Mouse (Mus musculus) C2C12 (cell line): ENCODE data around the gene Sgcd. TPM values are rescaled to one million over a fixed set of nuclear protein-coding genes. Genes with fewer than 3 reads are reported as not detected.
"Not testable (repeated sequence)": the region's sequence is repeated elsewhere in the genome, so short reads cannot be mapped to it uniquely, and the experiment has no call there.

Source experiments
- H3K27me3 ChIP-seq: one replicate; pipeline ENCODE4 v1.6.1; 2011; ENCODE audit not compliant: control insufficient read depth, insufficient read depth, insufficient read length
- H3K36me3 ChIP-seq: one replicate; pipeline ENCODE4 v1.6.1; 2011; ENCODE audit not compliant: control insufficient read depth, insufficient read depth
- H3K4me3 ChIP-seq: one replicate; pipeline ENCODE4 v1.5.1; 2011; ENCODE audit warnings: mild to moderate bottlenecking, control low read depth; ENCODE audit not compliant: poor library complexity, insufficient read depth, severe bottlenecking
- H3K79me2 ChIP-seq: one replicate; pipeline ENCODE4 v1.6.1; 2011; ENCODE audit not compliant: control insufficient read depth, insufficient read depth
- H3K79me3 ChIP-seq: one replicate; pipeline ENCODE4 v1.6.1; 2011; ENCODE audit warnings: low read depth, control low read depth
- H3ac ChIP-seq: one replicate; pipeline ENCODE3; 2011; ENCODE audit warnings: low read depth; ENCODE audit not compliant: control insufficient read depth, insufficient read length
- CEBPB ChIP-seq: IDR thresholded peaks from one replicate; pipeline ENCODE4 v1.6.1; 2011; ENCODE audit warnings: low read depth, mild to moderate bottlenecking, control low read depth, moderate library complexity
- CTCF ChIP-seq: IDR thresholded peaks from one replicate; pipeline ENCODE4 v1.5.1; 2011; ENCODE audit not compliant: control insufficient read depth, insufficient read depth, insufficient read length
- FOSL1 ChIP-seq: IDR thresholded peaks from one replicate; pipeline ENCODE4 v1.8.0; 2011; ENCODE audit warnings: mild to moderate bottlenecking, low read length; ENCODE audit not compliant: poor library complexity, insufficient read depth, severe bottlenecking
- MAX ChIP-seq: IDR thresholded peaks from one replicate; pipeline ENCODE4 v1.6.1; 2011; ENCODE audit warnings: mild to moderate bottlenecking, control low read depth
- MYOD1 ChIP-seq: IDR thresholded peaks from one replicate; pipeline ENCODE4 v1.6.1; 2011; ENCODE audit warnings: low read depth; ENCODE audit not compliant: control insufficient read depth, insufficient read length
- MYOG ChIP-seq: IDR thresholded peaks from one replicate; pipeline ENCODE4 v1.6.1; 2011; ENCODE audit not compliant: control insufficient read depth, insufficient read length; ENCODE audit errors: extremely low read depth
- USF1 ChIP-seq: IDR thresholded peaks from one replicate; pipeline ENCODE4 v1.6.1; 2011; ENCODE audit warnings: low read depth, mild to moderate bottlenecking, control low read depth, moderate library complexity
- polyA plus RNA-seq: library from polyadenylated mRNA; unstranded; fragments of >200 nt; fragmentation: generic; extraction: Trizol; gene quantifications from one replicate; pipeline ENCODE4 v1.2.1, GENCODE M21; 2012; ENCODE audit warnings: missing spikeins

The Sgcd gene
- polyA plus RNA-seq, 1 experiment = 3.5 TPM

DNA sequence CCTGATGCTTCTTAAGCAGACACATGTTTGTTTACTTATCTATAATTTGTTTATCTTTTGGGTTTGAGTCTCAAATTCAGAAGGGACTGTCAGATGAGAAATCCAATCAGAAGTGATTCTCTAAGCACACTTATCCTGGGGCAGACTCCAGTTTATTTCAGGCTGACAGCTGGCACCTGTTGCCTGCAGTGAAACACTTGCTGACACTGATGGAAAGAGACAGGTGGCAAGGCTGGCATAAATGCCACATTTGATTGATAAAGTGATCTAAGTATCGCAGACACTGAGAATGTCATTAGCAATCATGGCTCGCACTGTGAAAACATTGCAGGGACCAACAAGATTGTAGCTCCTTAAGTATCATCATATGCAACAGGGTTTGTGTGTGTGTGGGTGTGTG lies 222.9 kb downstream of the Sgcd start:
- TF ChIP-seq USF1 = no peak
- TF ChIP-seq MYOG = no peak
- TF ChIP-seq FOSL1 = no peak
- no peak for TF ChIP-seq CTCF
- TF ChIP-seq CEBPB = no peak
- no peak for TF ChIP-seq MYOD1
- TF ChIP-seq MAX = no peak
- H3ac ChIP-seq = no peak overlapping the region

DNA sequence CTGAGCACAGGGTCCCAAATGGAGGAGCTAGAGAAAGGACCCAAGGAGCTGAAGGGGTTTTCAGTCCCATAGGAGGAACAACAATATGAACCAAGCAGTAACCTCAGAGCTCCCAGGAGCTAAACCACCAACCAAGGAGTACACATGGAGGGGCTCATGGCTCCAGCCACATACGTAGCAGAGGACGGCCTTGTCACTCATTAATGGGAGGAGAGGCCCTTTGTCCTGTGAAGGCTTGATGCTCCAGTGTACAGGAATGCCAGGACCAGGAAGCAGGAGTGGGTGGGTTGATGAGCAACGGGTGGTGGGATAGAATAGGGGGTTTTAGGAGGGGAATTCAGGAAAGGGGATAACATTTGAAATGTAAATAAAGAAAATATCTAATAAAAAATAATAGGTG lies 225.2 kb downstream of the Sgcd start:
- not testable (repeated sequence) for H3K4me3 ChIP-seq, H3K79me2 ChIP-seq, H3K79me3 ChIP-seq, H3ac ChIP-seq, H3K36me3 ChIP-seq, H3K27me3 ChIP-seq

More for the DNA sequence above, 222.9 kb downstream of the Sgcd start:
- H3K79me3 ChIP-seq = no peaks in the 10 kb centered on the region
- H3K27me3 ChIP-seq = no peaks in the 10 kb centered on the region
- H3K79me2 ChIP-seq = no peaks in the 10 kb centered on the region
- H3K36me3 ChIP-seq = no peaks in the 10 kb centered on the region
- H3K4me3 ChIP-seq = no peak overlapping the region

DNA sequence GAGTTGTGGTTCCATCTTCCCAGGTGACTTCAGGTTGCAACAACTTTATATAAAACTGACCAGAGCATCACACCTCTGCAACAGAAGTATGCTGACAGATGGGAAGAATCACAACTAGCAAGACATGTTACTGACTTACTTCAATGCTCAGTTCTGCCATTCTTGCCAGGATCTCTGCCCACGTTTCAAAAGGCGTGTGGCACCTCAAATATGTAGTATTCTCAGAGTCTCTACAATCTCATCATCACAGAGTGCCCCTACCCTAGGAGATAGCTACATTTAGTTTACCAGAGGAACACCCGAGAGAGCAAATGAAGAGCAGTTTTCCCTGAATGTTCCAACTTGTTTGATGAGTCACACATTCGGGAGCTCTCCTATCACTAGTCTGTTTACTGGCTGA lies 229.8 kb downstream of the Sgcd start:
- Histone ChIP-seq H3K79me2 (no peaks in the 10 kb centered on the region), H3K4me3 (no peak overlapping the region), H3K36me3 (no peaks in the 10 kb centered on the region), H3K27me3 (no peaks in the 10 kb centered on the region), H3K79me3 (no peaks in the 10 kb centered on the region), H3ac (no peak overlapping the region)
- TF ChIP-seq MYOG = no peak
- no peak for TF ChIP-seq CEBPB
- TF ChIP-seq FOSL1 = no peak
- no peak for TF ChIP-seq MAX
- no peak for TF ChIP-seq USF1
- TF ChIP-seq CTCF = no peak

DNA sequence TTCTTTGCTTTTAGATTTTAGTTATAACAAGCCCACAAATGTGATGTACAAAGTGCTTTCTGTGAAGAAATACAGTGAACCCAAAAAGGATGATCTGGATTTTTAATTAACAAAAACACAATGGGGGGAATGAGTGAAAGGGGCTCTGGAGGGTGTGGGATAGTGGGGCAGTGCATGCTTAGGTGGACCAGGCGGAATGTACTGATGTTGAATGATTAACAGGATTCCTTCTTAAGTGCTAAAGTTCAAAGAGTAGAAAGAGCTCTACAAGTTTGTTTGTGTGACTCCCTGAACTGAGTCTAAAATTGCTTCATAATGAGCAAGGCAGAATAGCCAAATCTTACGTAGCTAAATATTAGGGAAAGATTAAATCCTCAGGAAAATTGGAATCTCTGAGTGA lies 246.0 kb downstream of the Sgcd start:
- no peaks in the 10 kb centered on the region for H3K79me3 ChIP-seq
- no peaks in the 10 kb centered on the region for H3K36me3 ChIP-seq
- H3K27me3 ChIP-seq = no peaks in the 10 kb centered on the region
- H3K4me3 ChIP-seq = no peak overlapping the region
- H3K79me2 ChIP-seq = no peaks in the 10 kb centered on the region
- no peak for TF ChIP-seq CTCF
- TF ChIP-seq CEBPB = no peak
- TF ChIP-seq MYOG = no peak
- H3ac ChIP-seq = no peak overlapping the region

DNA sequence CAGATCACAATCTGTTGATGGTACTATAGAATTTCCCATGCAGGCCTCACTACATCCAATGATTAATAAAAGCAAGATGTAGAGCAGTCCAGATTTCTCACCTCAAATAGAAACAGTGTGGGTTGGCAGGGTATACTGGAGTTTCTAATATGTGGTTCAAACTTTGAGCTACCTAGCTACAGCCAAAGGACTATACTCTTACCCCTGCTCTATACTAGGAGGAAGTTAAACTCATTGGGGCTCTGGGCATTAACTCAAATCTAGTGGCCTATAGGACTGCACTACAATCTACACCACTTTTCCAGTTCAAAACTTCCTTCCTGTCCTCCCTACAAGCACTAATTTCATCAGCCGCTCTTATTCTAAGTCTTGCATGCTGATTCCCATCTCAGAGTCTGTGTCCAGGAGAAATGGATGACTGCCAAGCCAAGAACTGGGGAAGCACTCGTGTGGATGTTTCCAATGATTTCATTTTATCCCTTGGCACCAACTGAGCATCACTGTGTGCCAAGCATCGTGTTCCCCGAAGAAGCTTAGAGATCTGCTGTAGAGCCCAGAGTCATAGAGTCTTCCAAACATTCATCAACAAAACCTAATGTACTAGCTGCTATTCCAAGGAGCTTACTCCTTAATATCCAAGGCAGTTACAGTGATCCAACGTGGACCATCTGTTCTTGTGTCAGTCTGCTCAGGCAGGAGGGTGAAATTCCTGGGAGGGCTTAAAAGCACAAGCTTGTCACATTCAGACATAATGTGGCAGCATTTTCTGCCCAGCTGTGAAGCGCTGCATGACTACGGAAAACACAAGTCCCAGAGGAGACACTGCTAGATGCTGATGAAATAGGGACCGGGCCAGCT lies 283.6 kb downstream of the Sgcd start:
- no peak overlapping the region for H3K4me3 ChIP-seq
- no peaks in the 10 kb centered on the region for H3K27me3 ChIP-seq
- no peak for TF ChIP-seq USF1
- no peak for TF ChIP-seq CTCF
- no peak for TF ChIP-seq MAX
- H3K79me3 ChIP-seq = no peaks in the 10 kb centered on the region
- H3K79me2 ChIP-seq = no peaks in the 10 kb centered on the region
- H3K36me3 ChIP-seq = no peaks in the 10 kb centered on the region
- H3ac ChIP-seq = no peak overlapping the region

DNA sequence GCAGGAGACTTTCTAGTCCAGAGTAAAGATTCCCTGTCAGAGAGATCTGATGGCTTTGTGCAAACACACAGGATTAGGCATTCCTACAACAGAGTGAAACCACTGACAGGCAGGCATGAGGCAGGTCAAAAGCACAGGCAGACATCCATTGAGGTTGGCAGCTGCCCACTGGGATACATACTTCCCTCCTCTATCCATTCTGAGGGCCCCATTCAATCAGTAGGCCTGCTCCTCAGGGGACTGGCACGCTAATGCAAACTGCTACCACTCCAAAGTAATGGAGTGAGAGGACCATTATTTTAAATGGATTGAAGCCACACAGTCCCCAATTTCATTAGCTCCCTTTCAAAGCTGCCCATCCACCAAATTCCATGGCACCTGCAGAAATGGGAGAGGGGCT lies 293.2 kb downstream of the Sgcd start:
- Histone ChIP-seq H3ac (no peak overlapping the region), H3K27me3 (no peaks in the 10 kb centered on the region), H3K79me2 (no peaks in the 10 kb centered on the region), H3K36me3 (no peaks in the 10 kb centered on the region), H3K4me3 (no peak overlapping the region), H3K79me3 (no peaks in the 10 kb centered on the region)
- TF ChIP-seq MAX = no peak
- TF ChIP-seq CTCF = no peak
- no peak for TF ChIP-seq CEBPB
- TF ChIP-seq USF1 = no peak
- no peak for TF ChIP-seq MYOG
- no peak for TF ChIP-seq MYOD1
- no peak for TF ChIP-seq FOSL1
